Mouse (Mus musculus) lung, embryonic 15.5 days (tissue): Measurements from ENCODE around the gene Pdk2. TPM values are rescaled to one million over a fixed set of nuclear protein-coding genes. Genes with fewer than 3 reads are reported as not detected.
A peak's percentile ranks its signal among the peaks of the same experiment; 100 is the strongest.

Experiments used
- ATAC-seq: fragments of 200-750 bp; cut with Nextera tagmentation; 2 replicates; pipeline ENCODE4 v1.8.0; 2017; ENCODE audit warnings: moderate number of reproducible peaks, borderline replicate concordance; ENCODE audit not compliant: low FRiP score, low TSS enrichment; ENCODE audit errors: extremely low read depth
- H3K27ac ChIP-seq: fragments of 300-500 bp; sonication (generic); 2 replicates; pipeline ENCODE4 v1.5.1; 2015; ENCODE audit warnings: moderate library complexity, mild to moderate bottlenecking, inconsistent platforms
- H3K27me3 ChIP-seq: fragments of 300-500 bp; sonication (generic); 2 replicates; pipeline ENCODE4 v1.6.1; 2015; ENCODE audit warnings: inconsistent platforms
- H3K36me3 ChIP-seq: fragments of 300-500 bp; sonication (generic); 2 replicates; pipeline ENCODE4 v1.6.1; 2015; ENCODE audit warnings: inconsistent platforms
- H3K4me1 ChIP-seq: fragments of 300-500 bp; sonication (generic); 2 replicates; pipeline ENCODE4 v1.6.1; 2015; ENCODE audit warnings: inconsistent platforms
- H3K4me2 ChIP-seq: fragments of 300-500 bp; sonication (generic); 2 replicates; pipeline ENCODE4 v1.6.1; 2015; ENCODE audit warnings: inconsistent platforms, mild to moderate bottlenecking, moderate library complexity
- H3K4me3 ChIP-seq: fragments of 300-500 bp; sonication (generic); 2 replicates; pipeline ENCODE4 v1.5.1; 2015; ENCODE audit warnings: mild to moderate bottlenecking, inconsistent platforms
- H3K9ac ChIP-seq: fragments of 300-500 bp; sonication (generic); 2 replicates; pipeline ENCODE4 v1.6.1; 2015; ENCODE audit warnings: inconsistent platforms
- H3K9me3 ChIP-seq: fragments of 300-500 bp; sonication (generic); 2 replicates; pipeline ENCODE4 v1.6.1; 2016; ENCODE audit warnings: inconsistent platforms
- WGBS: fragments of 180-500 bp; shearing (Covaris S2); methylation state at CpG from one replicate; pipeline ENCODE4 v1.1.7; 2015; 5-methylcytosine and 5-hydroxymethylcytosine counted together
- polyA plus RNA-seq: library from polyadenylated mRNA; unstranded; fragments of >200 nt; fragmentation: Nextera tagmentation; extraction: Ambion mirVana; gene quantifications from 2 replicates; pipeline ENCODE4 v1.2.1, GENCODE M21; 2015

Gene Pdk2
- polyA plus RNA-seq, 1 experiment from 2014 or later, result 30.9 TPM

DNA sequence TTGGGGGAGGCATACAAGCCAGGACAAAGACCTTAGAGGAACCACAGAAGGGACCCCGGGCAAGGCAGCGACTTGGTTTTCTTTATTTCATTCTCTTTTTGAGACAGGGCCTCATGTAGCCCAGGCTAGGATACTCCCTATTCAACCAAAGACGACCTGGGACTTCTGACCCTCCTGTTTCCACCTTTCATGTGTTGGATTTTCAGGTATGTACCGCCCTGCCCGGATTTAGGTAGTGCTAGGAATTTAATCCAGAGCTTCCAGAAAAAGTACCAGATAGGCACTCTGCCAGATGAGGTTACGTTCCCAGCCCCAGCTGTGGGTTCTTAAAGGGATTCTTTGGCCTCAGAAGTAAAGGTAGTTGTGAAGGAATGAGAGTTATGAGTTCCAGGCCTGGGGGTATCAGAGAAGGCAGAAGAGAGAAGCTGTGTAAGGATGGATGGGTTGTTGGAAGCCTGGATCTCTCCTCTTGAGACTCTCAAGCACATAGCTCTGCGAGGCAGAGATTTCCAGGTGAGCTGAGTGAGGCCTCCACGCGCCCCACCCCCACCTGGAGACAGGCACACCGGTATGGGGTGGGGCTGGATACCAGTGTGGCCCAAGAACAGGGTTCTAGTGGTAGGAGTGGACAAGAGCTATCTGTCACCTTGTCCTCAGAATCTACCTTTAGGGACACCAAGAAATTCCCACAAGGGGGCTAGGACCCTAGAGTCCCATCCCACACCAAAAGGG is 28.2 kb upstream of the Pdk2 start:
- peaks cover 10% of the 10 kb centered on the region for H3K36me3 ChIP-seq
- 69% methylated on average over 10 of the region's 10 CpGs for WGBS
- H3K9ac ChIP-seq, result no peak overlapping the region
- peaks cover under 1% of the 10 kb centered on the region; the same call in 1 of the 2 replicates for H3K27me3 ChIP-seq
- no peaks in the 10 kb centered on the region for H3K9me3 ChIP-seq
- H3K27ac ChIP-seq, result peak overlapping the region; percentile 86
- H3K4me2 ChIP-seq, result no peak overlapping the region
- peaks cover 57% of the 10 kb centered on the region for H3K4me1 ChIP-seq
- ATAC-seq, result no peak
- no peak overlapping the region for H3K4me3 ChIP-seq

DNA sequence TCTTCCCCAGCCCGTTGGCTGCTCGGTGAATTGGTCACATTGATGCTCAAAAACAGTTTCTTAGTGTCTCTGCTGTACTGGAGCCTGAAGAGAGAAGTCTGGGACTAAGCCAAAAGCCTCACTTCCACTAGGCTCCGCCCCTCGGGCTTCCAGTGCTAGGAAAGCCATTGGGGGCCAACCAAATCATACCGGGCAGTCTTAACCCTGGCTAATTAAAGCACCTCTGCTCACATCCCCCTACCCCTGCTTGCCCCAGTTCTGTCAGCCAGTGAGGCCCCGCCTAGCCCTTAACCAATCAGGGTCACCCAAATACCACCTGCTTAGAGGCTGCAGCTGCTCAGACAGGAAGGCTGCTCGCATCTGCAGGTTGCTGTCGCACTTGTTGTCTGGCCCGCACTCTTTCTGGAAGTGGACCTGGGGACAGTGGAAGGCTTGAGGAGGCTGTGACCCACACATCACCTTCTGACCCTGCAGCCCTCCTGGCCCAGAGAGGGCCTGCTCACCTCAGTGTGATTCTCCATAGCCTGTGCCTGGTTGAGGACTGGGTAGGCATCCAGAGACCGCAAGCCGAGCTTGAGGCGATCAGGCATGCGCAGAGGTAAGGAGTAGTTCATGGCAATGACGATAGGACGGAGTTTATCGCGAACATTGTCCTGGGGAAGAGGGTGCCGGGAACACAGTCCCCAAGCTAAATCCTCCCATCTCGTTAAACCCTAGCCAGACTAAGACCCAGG is 15.8 kb upstream of the Pdk2 start:
- Histone ChIP-seq H3K4me2 (no peak overlapping the region), H3K4me3 (no peak overlapping the region), H3K9me3 (no peaks in the 10 kb centered on the region), H3K4me1 (no peaks in the 10 kb centered on the region), H3K27me3 (no peaks in the 10 kb centered on the region), H3K27ac (no peak overlapping the region), H3K36me3 (peaks cover 43% of the 10 kb centered on the region), H3K9ac (no peak overlapping the region)
- 52% methylated on average over 19 of the region's 19 CpGs for WGBS
- ATAC-seq, result no peak

DNA sequence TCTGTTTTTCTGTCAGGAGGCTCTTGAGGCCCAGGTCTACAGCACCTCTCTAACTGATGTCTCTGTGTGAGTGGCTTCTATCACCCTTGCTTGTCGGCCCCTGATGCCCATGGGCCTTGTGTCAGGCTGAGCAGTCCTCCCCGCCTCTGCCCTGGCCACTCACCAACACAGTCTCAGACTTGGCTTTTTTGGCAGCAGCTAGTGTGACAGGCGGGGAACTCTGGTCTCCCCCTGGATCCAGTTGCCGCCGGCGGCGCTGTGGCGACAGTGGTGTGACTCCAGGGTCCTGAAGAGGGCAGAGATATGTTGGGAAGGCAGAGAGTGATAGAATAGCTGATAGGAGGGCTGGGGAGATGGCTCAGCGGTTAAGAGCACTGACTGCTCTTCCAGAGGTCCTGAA is 11.9 kb upstream of the Pdk2 start:
- Histone ChIP-seq H3K9ac (no peak overlapping the region), H3K9me3 (no peaks in the 10 kb centered on the region), H3K36me3 (peaks cover 31% of the 10 kb centered on the region), H3K4me2 (no peak overlapping the region), H3K27me3 (no peaks in the 10 kb centered on the region), H3K4me3 (no peak overlapping the region), H3K27ac (no peak overlapping the region), H3K4me1 (no peaks in the 10 kb centered on the region)
- ATAC-seq, result no peak
- WGBS, result 65% methylated on average over 9 of the region's 9 CpGs

DNA sequence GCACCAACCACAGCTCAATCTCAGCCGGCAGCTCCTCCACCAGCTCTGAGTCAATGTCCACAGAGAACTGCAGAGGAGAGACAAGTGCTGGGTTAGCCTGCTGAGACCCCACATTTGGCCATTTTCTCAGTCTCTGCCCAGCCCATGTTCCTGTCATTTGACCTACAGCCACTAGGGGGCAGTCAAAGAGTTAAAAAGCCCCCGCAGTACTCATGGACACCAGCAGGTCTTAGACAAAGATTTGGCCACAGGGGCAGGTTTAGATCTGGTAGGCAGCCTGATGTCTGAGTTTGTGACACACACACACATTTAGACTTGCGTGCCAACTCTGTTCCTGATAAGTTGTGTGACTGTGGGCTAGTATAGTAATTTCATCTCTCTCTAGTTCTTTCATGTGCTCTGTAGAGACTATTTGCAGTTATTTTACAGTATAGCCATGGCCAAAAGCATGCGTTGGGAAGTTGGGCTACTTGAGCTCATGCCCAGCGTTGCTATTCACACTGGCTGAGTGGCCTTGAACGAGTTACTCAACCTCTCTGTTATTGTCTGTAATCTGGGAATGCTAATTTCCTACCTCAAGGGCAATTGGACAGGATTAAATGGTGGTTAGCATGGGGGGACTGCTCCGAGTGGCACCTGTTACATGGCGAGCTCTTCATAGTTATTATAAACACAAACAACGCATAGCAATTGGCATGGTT is 6.0 kb upstream of the Pdk2 start:
- no peaks in the 10 kb centered on the region for H3K27me3 ChIP-seq
- ATAC-seq, result 0 out of 2 replicates have a peak, but pooled peaks have one; percentile 27
- no peak overlapping the region for H3K4me3 ChIP-seq
- no peak overlapping the region for H3K9ac ChIP-seq
- peaks cover 24% of the 10 kb centered on the region for H3K36me3 ChIP-seq
- no peaks in the 10 kb centered on the region for H3K4me1 ChIP-seq
- H3K9me3 ChIP-seq, result no peaks in the 10 kb centered on the region
- no peak overlapping the region for H3K27ac ChIP-seq
- 48% methylated on average over 9 of the region's 9 CpGs for WGBS
- H3K4me2 ChIP-seq, result no peak overlapping the region

DNA sequence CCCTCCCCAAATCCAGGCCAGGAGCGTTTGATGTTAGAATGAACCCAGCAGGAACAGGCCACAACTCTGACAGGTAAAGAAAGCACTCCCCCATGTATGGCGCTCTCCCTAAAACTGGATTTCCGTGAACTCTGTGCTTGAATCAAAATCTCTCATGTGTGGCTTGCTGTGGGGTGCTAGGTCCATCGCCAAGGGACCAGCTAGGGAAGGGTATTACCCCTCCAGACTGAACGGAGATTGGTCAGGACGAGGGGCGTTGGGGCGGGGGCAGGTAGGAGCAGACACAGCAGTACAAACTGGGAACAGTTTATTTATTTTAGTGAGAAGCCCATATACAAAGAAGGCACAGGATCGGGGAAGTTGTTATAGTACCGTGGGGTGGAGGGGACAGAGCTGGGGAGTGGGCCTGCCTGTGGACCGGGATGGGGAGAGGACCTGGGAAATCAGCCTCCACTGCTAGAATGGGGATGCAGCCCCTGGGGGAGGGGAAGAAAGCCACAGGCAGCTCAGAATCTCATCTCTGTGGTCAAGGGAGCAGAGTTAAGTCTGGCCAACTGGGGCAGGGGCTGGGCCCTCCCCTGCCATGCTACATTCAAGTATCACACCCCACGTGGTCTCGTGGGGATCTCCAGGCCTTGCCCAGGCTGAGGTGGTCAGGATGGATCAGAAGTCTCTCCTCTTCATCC is 3.2 kb upstream of the Pdk2 start:
- Histone ChIP-seq H3K36me3 (peaks cover 11% of the 10 kb centered on the region), H3K27me3 (no peaks in the 10 kb centered on the region), H3K9me3 (no peaks in the 10 kb centered on the region), H3K27ac (no peak overlapping the region), H3K4me1 (peaks cover 19% of the 10 kb centered on the region), H3K4me3 (no peak overlapping the region), H3K4me2 (no peak overlapping the region), H3K9ac (no peak overlapping the region)
- 45% methylated on average over 13 of the region's 13 CpGs for WGBS
- no peak for ATAC-seq

DNA sequence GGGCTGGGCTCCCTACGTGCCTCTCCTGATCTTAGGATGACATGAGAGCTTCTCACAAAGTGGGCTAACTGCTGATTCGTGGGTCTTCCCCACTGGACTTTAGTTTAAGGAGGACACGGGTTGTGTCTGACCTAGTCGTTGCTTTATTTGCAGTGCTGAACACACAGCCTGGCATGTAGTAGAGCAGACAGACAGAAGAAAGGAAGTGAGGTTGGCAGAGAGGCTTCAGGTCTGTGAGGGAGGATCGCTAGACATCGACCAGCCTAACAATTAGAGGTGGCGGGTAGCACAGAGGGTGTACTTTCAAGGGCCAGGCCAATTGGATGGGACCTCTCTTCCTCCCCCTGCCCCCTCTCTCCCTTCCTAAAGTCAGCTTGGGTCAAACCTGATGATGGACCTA is 2.5 kb upstream of the Pdk2 start:
- no peak overlapping the region for H3K4me2 ChIP-seq
- 52% methylated on average over 7 of the region's 7 CpGs for WGBS

DNA sequence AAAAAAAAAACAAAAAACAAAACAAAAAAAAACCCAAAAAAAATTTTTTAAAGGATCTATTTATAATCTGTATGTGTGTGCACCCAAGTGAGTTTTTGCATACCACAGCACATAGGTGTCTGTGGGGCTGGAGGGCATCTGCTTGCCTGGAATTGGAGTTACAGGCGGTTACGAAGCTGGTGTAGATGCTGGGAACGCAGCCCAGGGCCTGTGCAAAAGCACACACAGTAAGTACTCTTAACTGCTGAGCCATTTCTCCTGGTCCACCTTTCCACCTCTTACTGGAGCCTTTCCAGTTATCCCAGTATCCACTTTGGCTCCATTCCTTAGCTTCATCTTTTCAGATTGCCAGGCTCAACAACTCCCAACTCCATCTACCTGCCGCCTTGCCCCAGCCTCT is 1.9 kb upstream of the Pdk2 start:
- Histone ChIP-seq H3K9me3 (no peaks in the 10 kb centered on the region), H3K27me3 (no peaks in the 10 kb centered on the region), H3K27ac (no peak overlapping the region), H3K9ac (no peak overlapping the region), H3K4me3 (no peak overlapping the region), H3K4me1 (peaks cover 19% of the 10 kb centered on the region), H3K4me2 (no peak overlapping the region), H3K36me3 (peaks cover 14% of the 10 kb centered on the region)
- 81% methylated on average over 4 of the region's 4 CpGs for WGBS
- no peak for ATAC-seq

More for the DNA sequence above, 2.5 kb upstream of the Pdk2 start:
- Histone ChIP-seq H3K9ac (no peak overlapping the region), H3K4me3 (no peak overlapping the region), H3K27ac (no peak overlapping the region), H3K27me3 (no peaks in the 10 kb centered on the region), H3K36me3 (peaks cover 11% of the 10 kb centered on the region), H3K9me3 (no peaks in the 10 kb centered on the region), H3K4me1 (peaks cover 19% of the 10 kb centered on the region)
- ATAC-seq, result no peak

DNA sequence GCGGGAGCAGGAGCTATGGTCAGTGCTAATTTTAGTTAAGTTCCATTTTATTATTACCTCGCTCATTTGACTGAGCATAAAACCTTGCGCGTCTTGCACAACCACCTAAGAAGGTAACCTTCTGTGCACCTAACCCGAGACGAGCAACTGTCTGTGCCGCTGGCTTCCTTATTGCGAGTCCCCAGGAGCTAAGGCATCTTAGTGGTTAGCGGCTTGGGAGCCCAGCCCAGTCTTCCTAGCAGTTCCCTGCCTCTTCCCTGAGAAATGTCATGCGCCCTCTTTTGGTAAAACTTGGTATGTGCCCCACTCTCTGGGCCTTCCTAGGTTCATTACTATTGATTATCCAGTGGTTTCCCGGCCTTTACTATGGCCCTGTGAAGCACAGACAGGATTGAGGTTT is 942 bp upstream of the Pdk2 start:
- Histone ChIP-seq H3K9ac (peak overlapping the region; percentile 31; the same call in 1 of the 2 replicates), H3K4me3 (peak overlapping the region; percentile 73), H3K36me3 (peaks cover 14% of the 10 kb centered on the region), H3K9me3 (no peaks in the 10 kb centered on the region), H3K4me2 (peak overlapping the region; percentile 85), H3K4me1 (peaks cover 19% of the 10 kb centered on the region), H3K27ac (0 out of 2 replicates have a peak overlapping the region, but pooled peaks have one; percentile 34), H3K27me3 (no peaks in the 10 kb centered on the region)
- peak; percentile 21; the same call in 1 of the 2 replicates for ATAC-seq
- 2% methylated on average over 11 of the region's 11 CpGs for WGBS

DNA sequence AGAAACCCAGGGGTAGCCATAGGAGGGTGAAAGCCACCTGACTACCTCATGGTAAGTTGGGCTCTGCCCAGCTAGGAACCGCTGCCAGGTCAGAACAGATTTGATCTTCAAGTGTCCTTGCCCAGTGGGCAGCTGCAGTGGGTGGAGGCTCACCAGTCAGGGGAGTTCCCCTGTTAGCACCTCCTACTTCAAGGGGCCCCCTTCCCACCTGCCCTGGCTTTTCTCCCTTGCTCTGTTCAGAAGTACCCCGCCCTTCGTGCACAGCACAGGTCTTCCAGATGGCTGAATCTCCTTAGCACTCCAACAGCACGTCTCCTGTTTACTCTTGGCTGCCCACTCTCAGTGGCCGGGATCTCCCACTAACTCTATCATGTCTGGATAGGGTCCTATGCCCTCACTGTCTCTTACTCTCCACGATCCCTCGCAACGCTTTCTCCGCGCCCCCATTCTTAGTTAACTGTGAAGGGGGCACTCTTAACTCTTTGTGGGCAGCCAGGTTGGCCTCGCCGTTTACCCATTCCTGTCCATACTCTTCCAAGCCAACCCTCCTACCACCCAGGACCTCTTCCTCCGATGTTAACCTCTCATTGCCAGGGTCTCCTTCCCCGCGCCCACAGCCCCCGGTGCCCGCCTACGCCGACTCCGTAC is 539 bp downstream of the Pdk2 start:
- Histone ChIP-seq H3K4me1 (peaks cover 19% of the 10 kb centered on the region), H3K9me3 (no peaks in the 10 kb centered on the region), H3K9ac (peak overlapping the region; percentile 72), H3K4me2 (peak overlapping the region; percentile 85), H3K4me3 (peak overlapping the region; percentile 73), H3K36me3 (peaks cover 10% of the 10 kb centered on the region), H3K27ac (peak overlapping the region; percentile 76), H3K27me3 (no peaks in the 10 kb centered on the region)
- 2% methylated on average over 20 of the region's 20 CpGs for WGBS
- peak; percentile 50 for ATAC-seq

DNA sequence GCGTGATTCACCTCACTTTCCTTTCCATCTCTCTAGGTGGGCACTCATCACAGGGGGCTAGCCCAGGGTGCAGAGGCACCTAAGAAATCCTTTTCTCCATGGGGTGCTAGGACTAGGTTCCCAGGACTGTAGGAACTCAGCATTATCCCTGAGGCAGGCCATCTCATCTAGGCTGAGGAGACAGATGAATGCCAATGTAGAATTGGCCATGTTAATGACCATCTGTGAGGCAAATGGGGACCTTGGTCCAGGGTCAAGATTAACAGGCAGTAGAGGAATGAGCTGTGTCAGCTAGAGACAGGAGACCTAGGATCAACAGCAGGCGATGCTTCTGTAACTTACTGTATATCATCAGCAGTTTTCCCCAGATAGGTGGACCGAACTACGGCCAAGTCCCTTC is 1.4 kb downstream of the Pdk2 start:
- H3K27me3 ChIP-seq, result no peaks in the 10 kb centered on the region
- ATAC-seq, result no peak

More for the DNA sequence above, 1.4 kb downstream of the Pdk2 start:
- H3K9ac ChIP-seq, result no peak overlapping the region
- peak overlapping the region; percentile 76; the same call in 1 of the 2 replicates for H3K27ac ChIP-seq
- H3K4me1 ChIP-seq, result peaks cover 23% of the 10 kb centered on the region
- no peak overlapping the region for H3K4me3 ChIP-seq
- 70% methylated on average over 4 of the region's 4 CpGs for WGBS
- H3K4me2 ChIP-seq, result peak overlapping the region; percentile 85
- no peaks in the 10 kb centered on the region for H3K9me3 ChIP-seq
- peaks cover 6% of the 10 kb centered on the region for H3K36me3 ChIP-seq
